Mouse (Mus musculus): ENCODE measurements around the gene Cd59b. TPM values are rescaled to one million over a fixed set of nuclear protein-coding genes. Genes with fewer than 3 reads are reported as not detected.
A peak's percentile ranks its signal among the peaks of the same experiment; 100 is the strongest.

The Cd59b gene
- polyA plus RNA-seq (2012; fragmentation: generic; extraction: Trizol): not detected

DNA sequence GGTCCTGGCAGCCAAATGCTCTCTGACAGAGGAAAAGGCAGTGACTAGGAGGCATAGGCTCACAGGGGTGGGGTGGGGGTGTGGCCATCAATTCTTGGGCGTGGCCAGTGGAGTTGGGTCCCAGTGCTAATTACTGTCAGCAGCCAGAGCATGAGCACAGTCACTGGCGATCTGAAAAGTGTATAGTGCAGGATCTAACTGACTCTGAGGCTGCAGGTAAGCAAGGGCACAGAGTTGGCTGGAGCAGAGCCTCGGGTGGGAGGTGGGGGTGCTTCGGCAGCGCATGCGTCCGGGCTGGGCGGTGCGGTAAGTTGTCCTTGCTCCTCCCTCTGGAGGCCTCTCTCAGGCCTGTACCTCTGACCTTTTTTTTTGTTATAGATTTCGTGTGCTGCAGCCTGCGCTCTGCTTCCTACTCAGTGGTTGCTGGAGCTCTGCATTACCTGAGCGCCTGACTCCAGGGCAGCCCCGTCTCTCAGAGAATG is at the start of gene Cd59b:
TSS of gene Cd59b (plus strand) at position 146 of the 482 bp plus-strand sequence.
- no peaks in the 10 kb centered on the region for H3K36me3 ChIP-seq (ENCODE audit: control insufficient read depth, insufficient read depth)
- no peak within 1 kb of the TSS for H3K4me3 ChIP-seq
- H3K4me2 ChIP-seq (ENCODE audit: low read depth): no peak within 1 kb of the TSS
- H3ac ChIP-seq (ENCODE audit: control insufficient read depth, insufficient read length): no peak within 1 kb of the TSS
- H3K79me2 ChIP-seq (ENCODE audit: control insufficient read depth, insufficient read depth): no peaks in the 10 kb centered on the region
- TF ChIP-seq POLR2A (IDR thresholded peaks at IDR 0.05; ENCODE audit: insufficient read length, low read depth) (no peak), MYOD1 (IDR thresholded peaks at IDR 0.05; ENCODE audit: control insufficient read depth in 1 of 3, insufficient read length in 2 of 3, low read depth in 2 of 3) (no peak)
- H3K27me3 ChIP-seq (ENCODE audit: control insufficient read depth, insufficient read depth, insufficient read length): peaks cover 3% of the 10 kb centered on the region

DNA sequence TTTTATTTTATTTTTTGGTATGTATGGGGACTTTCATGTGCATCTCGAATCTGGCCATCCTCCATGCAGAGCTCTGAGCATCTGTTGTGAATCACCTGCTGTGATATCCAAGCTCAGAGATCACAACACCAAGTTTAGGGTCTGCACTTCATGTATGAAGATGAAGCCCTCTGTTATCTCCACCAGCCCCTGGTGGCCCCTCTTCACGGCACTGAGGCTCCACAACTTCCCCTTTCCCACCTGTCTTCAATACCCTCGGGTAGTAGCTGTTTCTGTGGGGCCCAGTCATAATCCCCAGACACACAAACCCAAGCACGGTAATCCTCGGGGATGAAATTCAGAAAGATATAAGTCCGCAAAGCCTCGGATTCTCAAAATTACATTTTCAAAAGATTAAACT is 46.6 kb upstream of the Cd59b start:
- no peak overlapping the region for H3K4me3 ChIP-seq
- peaks cover 8% of the 10 kb centered on the region for H3K27me3 ChIP-seq (ENCODE audit: control insufficient read depth, insufficient read depth, insufficient read length)
- no peak for TF ChIP-seq SRF (IDR thresholded peaks at IDR 0.05; ENCODE audit: control insufficient read depth, insufficient read length, low read depth)
- TF ChIP-seq TCF12 (IDR thresholded peaks at IDR 0.05; ENCODE audit: insufficient read depth, poor library complexity, severe bottlenecking): no peak
- no peak for TF ChIP-seq POLR2AphosphoS2 (IDR thresholded peaks at IDR 0.05; ENCODE audit: insufficient read length, low read depth)
- TF ChIP-seq MAX (IDR thresholded peaks at IDR 0.05; ENCODE audit: low read depth): no peak
- TF ChIP-seq MYOG (IDR thresholded peaks at IDR 0.05; ENCODE audit: control insufficient read depth in 1 of 3, insufficient read depth in 1 of 3, insufficient read length in 2 of 3, low read depth in 2 of 3): no peak
- TF ChIP-seq CEBPB (IDR thresholded peaks at IDR 0.05; ENCODE audit: insufficient read depth, poor library complexity, severe bottlenecking): no peak
- no peak for TF ChIP-seq POLR2A (IDR thresholded peaks at IDR 0.05; ENCODE audit: insufficient read length, low read depth)
- no peak for TF ChIP-seq USF1 (IDR thresholded peaks at IDR 0.05; ENCODE audit: low read depth)
- TF ChIP-seq REST (IDR thresholded peaks at IDR 0.05; ENCODE audit: insufficient read depth, insufficient read length): no peak
- no peak for TF ChIP-seq TCF3 (IDR thresholded peaks at IDR 0.05; ENCODE audit: insufficient read length, low read depth)
- no peak for TF ChIP-seq MYOD1 (IDR thresholded peaks at IDR 0.05; ENCODE audit: control insufficient read depth in 1 of 3, insufficient read length in 2 of 3, low read depth in 2 of 3)
- H3ac ChIP-seq (ENCODE audit: control insufficient read depth, insufficient read length): no peak overlapping the region
- H3K79me2 ChIP-seq (ENCODE audit: control insufficient read depth, insufficient read depth): peaks cover 2% of the 10 kb centered on the region
- no peaks in the 10 kb centered on the region for H3K36me3 ChIP-seq (ENCODE audit: control insufficient read depth, insufficient read depth)
- H3K4me2 ChIP-seq (ENCODE audit: low read depth): no peak overlapping the region

DNA sequence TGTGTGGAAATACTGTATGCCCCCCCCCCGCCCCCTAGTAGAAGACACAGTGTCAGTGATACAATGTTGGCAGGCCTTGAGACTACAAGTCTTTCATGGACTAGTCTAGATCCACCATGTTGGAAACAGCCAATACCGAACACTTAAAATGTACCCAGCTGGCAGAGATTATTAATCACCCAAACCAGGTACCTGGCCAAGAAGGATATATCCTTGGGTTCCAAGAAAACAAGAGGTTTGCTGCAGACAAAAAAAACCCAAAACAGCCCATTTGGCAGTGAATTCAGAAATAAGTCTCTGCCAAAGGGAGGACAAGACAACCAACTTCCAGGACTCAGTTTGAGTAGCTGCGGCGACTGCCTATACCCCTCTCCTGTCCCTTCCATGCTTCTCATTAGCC is 45.0 kb upstream of the Cd59b start:
- H3K4me3 ChIP-seq: no peak overlapping the region
- H3K79me2 ChIP-seq (ENCODE audit: control insufficient read depth, insufficient read depth): peaks cover 17% of the 10 kb centered on the region
- peaks cover 3% of the 10 kb centered on the region for H3K27me3 ChIP-seq (ENCODE audit: control insufficient read depth, insufficient read depth, insufficient read length)
- no peak overlapping the region for H3ac ChIP-seq (ENCODE audit: control insufficient read depth, insufficient read length)
- no peaks in the 10 kb centered on the region for H3K36me3 ChIP-seq (ENCODE audit: control insufficient read depth, insufficient read depth)
- TF ChIP-seq SRF (IDR thresholded peaks at IDR 0.05; ENCODE audit: control insufficient read depth, insufficient read length, low read depth) (no peak), USF1 (IDR thresholded peaks at IDR 0.05; ENCODE audit: low read depth) (no peak), MYOG (IDR thresholded peaks at IDR 0.05; ENCODE audit: control insufficient read depth in 1 of 3, insufficient read depth in 1 of 3, insufficient read length in 2 of 3, low read depth in 2 of 3) (no peak), E2F4 (IDR thresholded peaks at IDR 0.05; ENCODE audit: insufficient read depth) (no peak), REST (IDR thresholded peaks at IDR 0.05; ENCODE audit: insufficient read depth, insufficient read length) (no peak), POLR2AphosphoS2 (IDR thresholded peaks at IDR 0.05; ENCODE audit: insufficient read length, low read depth) (no peak), MYOD1 (IDR thresholded peaks at IDR 0.05; ENCODE audit: control insufficient read depth in 1 of 3, insufficient read length in 2 of 3, low read depth in 2 of 3) (no peak)
- no peak overlapping the region for H3K4me2 ChIP-seq (ENCODE audit: low read depth)

DNA sequence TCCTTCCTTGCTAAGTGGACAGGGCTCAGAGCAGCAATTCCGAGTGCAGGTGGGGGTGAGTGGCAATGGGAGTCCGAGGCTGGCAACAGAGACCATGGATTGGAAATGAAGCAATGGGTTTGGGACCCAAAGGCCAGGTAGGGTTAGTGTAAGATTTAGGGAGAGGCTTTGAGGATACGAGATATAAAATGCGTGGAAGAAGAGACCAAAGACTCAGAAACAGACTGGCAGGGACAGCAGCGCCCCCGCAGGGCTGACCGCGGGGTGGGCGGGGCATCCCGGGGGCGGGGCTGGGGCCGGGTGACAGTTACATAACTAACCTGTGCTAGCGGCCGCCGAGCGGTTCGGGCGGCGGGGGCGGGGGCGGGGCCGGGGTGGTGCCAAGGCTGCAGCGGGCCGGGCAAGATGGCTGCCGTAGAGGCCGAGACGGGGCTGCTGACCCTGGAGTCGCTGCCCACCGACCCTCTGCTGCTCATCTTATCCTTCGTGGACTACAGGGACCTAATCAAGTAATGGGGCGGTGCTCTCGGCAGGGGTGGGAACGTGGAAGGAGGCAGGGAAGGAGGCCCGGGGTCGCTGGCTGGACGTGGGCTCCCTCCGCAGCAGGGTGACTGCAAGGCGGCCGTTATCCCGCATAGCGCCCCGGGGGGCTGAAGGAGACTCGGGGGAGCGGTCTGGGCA is 42.1 kb upstream of the Cd59b start, which contains the start of gene Fbxo3:
TSS of gene Fbxo3 (plus strand) at position 264 of the 681 bp plus-strand sequence.
- H3K4me2 ChIP-seq (ENCODE audit: low read depth): peak within 1 kb of the TSS; percentile 87
- H3K79me2 ChIP-seq (ENCODE audit: control insufficient read depth, insufficient read depth): peaks cover 18% of the 10 kb centered on the region
- TF ChIP-seq MYOD1 (IDR thresholded peaks at IDR 0.05; ENCODE audit: control insufficient read depth in 1 of 3, insufficient read length in 2 of 3, low read depth in 2 of 3): no peak
- TF ChIP-seq E2F4 (IDR thresholded peaks at IDR 0.05; ENCODE audit: insufficient read depth): no peak
- TF ChIP-seq TCF12 (IDR thresholded peaks at IDR 0.05; ENCODE audit: insufficient read depth, poor library complexity, severe bottlenecking): no peak
- no peak for TF ChIP-seq MYOG (IDR thresholded peaks at IDR 0.05; ENCODE audit: control insufficient read depth in 1 of 3, insufficient read depth in 1 of 3, insufficient read length in 2 of 3, low read depth in 2 of 3)
- peak; percentile 95 for TF ChIP-seq POLR2A (IDR thresholded peaks at IDR 0.05; ENCODE audit: insufficient read length, low read depth)
- TF ChIP-seq POLR2AphosphoS2 (IDR thresholded peaks at IDR 0.05; ENCODE audit: insufficient read length, low read depth): peak; percentile 88
- no peak for TF ChIP-seq SRF (IDR thresholded peaks at IDR 0.05; ENCODE audit: control insufficient read depth, insufficient read length, low read depth)
- TF ChIP-seq REST (IDR thresholded peaks at IDR 0.05; ENCODE audit: insufficient read depth, insufficient read length): no peak
- TF ChIP-seq MAX (IDR thresholded peaks at IDR 0.05; ENCODE audit: low read depth): no peak
- no peak for TF ChIP-seq TCF3 (IDR thresholded peaks at IDR 0.05; ENCODE audit: insufficient read length, low read depth)
- TF ChIP-seq USF1 (IDR thresholded peaks at IDR 0.05; ENCODE audit: low read depth): no peak
- TF ChIP-seq CEBPB (IDR thresholded peaks at IDR 0.05; ENCODE audit: insufficient read depth, poor library complexity, severe bottlenecking): no peak
- H3K4me3 ChIP-seq: peak within 1 kb of the TSS; percentile 94
- H3K27me3 ChIP-seq (ENCODE audit: control insufficient read depth, insufficient read depth, insufficient read length): peaks cover 3% of the 10 kb centered on the region
- no peaks in the 10 kb centered on the region for H3K36me3 ChIP-seq (ENCODE audit: control insufficient read depth, insufficient read depth)
- peak within 1 kb of the TSS; percentile 44 for H3ac ChIP-seq (ENCODE audit: control insufficient read depth, insufficient read length)

All from myocyte (in vitro differentiated cells).